Mouse (Mus musculus) liver, embryonic 14.5 days (tissue): Measurements from ENCODE around the gene Gm5447.

Experiments used
- CTCF ChIP-seq: IDR thresholded peaks from 2 replicates; pipeline ENCODE4 v1.5.1; 2016; ENCODE audit warnings: antibody characterized with exemption, low read depth, control low read depth
- EP300 ChIP-seq: IDR thresholded peaks from 2 replicates; pipeline ENCODE4 v1.6.1; 2016; ENCODE audit warnings: antibody characterized with exemption, low read depth

DNA sequence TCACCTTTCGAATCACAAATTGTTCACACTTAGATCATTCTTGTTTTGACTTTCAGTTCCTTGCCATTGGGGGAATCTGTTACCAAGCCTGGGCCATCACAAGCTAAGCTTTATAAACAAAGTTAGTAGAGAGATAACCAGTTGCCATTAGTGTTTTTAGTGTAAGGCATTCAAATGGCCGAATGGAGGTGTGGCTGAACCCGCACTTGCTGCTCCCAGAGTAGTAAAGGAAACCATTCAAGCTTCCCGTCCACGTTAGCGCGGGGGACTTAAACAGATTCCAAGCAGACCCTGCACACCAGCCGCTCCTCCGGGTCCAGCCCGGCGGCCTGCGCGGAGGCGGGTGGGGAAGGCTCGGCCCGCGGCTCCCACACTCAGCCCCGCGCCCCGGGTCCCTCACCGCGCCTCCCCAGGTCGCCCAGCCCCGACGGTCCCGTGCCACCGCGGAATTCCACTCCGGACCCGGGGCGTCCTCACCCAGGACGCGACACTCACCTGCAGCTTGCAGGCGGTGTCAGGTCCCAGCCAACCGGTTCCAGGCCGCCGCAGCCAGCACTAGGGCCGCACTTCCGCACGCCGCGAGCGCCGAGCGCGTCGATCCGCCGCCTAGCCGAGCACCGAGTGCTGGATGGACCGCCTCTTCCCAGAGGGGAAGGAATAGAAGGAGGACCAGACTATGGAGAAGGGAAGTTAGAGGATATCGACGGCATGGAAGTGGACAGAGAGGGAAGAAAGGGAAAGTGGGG lies at the start of gene Gm5447, which contains the start of gene Exoc2:
- no peak for TF ChIP-seq CTCF
- no peak for TF ChIP-seq EP300
